Mouse (Mus musculus) cerebellum, adult 2 months (tissue): ENCODE results near the gene Tcf20.

Source experiments
- CTCF ChIP-seq: fragments of 200-500 bp; IDR thresholded peaks from 2 replicates; pipeline ENCODE4 v1.5.1; 2011; ENCODE audit warnings: low read depth, mild to moderate bottlenecking, control low read depth, low read length, moderate library complexity, borderline replicate concordance; ENCODE audit not compliant: insufficient read depth
- POLR2A ChIP-seq: fragments of 200-500 bp; IDR thresholded peaks from 2 replicates; pipeline ENCODE4 v1.6.1; 2011; ENCODE audit warnings: low read length, control low read depth, borderline replicate concordance; ENCODE audit not compliant: insufficient read depth

DNA sequence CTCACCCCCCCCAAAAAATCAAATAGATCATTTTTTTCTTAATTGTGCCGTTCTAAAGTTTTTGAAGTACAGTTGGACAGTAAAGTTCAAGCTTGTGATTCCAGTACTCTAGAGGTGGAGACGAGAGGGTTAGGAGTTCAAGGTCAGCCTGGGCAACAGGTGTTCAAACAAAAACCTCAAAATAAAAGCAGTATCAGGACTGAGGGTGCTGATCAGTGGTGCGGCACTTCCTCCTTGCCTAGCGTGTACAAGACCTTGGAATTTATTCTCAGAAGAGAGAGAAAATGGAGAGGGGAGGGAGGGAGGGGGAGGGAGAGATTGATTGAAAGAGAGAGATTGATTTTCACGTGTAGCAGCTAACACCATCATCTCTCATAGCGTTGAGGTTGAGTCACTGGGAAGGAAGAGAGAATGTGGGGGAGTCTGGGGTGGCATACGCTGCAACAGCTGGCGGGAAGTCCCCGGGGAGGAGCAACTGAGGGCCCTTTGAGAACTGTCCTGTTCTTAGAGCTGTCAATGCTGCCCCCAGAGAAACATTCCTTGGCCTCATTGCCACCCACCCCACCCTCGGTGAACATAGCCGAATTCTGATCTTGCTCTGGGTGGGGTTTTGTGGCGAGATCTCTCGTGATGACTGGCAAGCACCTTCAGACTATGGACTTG lies 21.2 kb upstream of the Tcf20 start:
- TF ChIP-seq CTCF (no peak), POLR2A (no peak)
